Mouse (Mus musculus) kidney, postnatal 10 days (tissue): ENCODE measurements around the gene Ctso.
A peak's percentile ranks its signal among the peaks of the same experiment; 100 is the strongest.

Experiments
- DNase-seq: peaks from one replicate; pipeline ENCODE4 v3.0.0; 2021; ENCODE audit warnings: mixed read lengths

The Ctso gene

DNA sequence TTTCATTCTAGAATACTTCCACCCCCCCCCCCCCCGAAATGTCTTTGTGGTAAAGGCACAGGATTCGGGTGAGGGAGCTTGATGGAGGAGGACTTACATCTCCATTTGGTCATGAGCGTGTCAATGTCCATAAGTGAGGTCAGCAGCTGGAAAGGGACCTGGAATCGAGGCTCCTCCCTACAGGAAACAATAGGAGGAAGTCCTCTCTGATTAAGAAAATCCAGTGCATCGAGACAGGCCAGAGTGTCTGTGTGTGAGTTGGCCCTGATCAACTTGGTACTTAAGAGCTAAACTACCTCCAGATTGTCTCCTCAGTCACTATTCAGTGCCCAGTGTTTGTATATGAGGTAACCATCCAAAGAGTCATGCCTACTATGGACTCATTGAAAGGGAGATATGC lies 28.9 kb downstream of the Ctso start:
- no peak for DNase-seq

DNA sequence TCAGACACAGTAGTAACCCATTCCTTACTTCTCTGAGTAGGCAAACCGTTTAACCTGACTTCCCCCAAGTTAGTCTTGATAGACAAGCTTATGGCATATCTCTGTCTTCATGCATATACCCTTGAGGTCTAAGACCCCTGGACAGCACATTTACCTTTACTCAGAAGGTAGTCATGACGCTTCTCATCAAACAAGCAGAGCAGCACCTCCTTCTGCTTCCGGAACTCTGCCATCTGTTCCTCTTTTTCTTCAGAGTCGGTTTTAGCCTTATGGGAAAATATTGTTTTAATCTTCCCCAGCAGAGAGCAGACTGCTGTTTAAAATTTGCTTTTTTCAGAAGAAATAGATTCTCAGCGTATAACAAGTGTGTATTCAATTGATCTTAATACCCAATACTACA lies 31.4 kb downstream of the Ctso start:
- no peak for DNase-seq

DNA sequence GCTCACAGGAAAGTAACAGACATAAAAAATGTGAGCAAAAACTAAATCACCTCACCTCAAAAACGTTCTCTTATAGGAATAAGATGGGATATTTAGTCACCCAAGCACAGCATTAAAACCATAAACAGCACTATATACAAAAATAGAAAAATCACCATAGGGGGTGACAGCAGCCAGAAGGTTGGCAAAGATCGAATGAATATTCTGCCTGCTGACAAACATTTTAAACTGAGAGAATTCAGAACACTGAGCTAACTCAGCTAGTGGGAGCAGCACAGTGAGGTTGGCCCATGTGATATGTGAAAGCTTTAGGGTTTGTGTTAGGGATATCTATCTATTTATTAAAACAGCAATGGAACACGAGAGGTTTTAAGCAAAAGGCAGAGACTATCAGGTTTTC lies 32.2 kb downstream of the Ctso start:
- DNase-seq: no peak

DNA sequence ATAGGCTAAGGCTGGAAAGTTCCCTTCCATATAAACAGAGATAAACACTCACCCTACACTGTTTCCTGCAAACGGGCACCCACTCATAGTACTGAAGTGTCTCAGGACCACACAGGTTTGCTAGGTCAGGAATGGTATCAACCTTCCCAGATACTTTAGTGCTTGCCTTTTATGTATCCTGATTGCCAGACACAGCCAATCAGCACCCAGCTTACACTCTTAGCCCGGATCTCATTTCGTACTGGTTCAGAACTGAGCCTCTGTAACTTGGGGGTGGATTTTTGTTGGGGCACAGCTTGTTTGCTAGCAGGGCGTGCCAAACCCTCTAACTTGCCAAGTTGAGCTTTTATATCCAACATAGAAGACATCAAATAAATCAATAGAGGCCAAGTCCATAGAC lies 43.2 kb downstream of the Ctso start:
- DNase-seq: no peak

DNA sequence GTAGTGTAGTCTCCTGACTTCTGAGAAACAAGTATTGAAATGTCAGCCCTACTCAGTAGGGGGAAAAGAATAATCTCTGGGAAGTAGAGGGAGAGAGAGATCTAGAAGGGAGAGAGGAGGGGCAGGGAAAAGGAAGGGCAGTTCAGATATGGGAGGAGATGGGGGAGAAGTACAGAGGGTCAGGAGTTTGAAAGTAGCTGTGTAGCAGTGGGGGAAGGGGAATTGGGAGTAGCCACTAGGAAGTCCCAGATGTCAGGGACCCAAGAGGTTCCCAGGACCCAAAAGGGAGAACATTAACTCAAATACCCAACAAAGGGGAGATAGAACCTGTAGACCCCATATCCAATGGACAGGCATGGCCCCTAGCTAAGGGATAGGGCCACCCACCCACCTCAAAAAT lies 43.7 kb downstream of the Ctso start, which contains the start of gene Tdo2:
Gene Tdo2 (minus strand): TSS at position 101 of the 400 bp plus-strand sequence.
- DNase-seq: no peak

DNA sequence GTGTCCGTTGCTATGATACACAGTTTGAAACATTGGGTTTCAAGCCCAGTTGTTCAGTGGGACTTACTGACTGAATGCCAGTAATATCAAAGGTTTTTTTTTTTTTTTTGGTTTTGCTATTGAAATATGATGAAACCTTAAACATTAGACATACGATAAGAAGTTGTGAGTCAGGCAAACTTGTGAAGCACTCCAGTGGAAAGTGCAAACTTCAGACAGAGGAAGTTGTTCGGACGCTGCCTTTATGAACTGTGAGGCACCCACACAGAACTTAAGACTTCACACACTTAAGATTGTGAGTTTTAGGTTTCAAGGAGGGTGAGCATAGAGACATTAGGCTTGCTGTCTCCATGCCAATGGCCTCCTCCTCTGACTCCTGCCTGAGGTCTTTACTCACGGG lies 49.2 kb downstream of the Ctso start:
- no peak for DNase-seq

DNA sequence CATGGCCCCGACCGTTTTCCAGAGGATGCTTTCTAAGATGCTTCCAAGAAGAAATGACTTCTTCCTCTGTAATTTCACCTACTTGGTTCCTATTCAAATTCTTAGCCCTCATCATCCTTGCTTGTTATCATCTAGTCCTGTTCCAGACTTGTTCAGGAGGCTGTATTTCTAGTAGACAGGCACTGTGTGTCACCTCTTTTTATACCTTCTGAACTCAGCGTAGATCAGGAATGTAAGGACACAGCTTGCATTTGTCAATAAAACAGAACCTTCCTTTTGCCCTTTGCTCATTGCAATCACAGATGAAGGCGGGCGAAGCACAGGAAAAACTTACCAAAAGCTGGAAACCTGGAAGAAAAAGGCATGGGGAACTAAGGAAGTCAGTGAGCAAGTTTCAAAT lies 49.6 kb downstream of the Ctso start, which contains the start of gene Asic5:
Gene Asic5 (plus strand): TSS at position 301 of the 400 bp plus-strand sequence.
- DNase-seq: no peak

DNA sequence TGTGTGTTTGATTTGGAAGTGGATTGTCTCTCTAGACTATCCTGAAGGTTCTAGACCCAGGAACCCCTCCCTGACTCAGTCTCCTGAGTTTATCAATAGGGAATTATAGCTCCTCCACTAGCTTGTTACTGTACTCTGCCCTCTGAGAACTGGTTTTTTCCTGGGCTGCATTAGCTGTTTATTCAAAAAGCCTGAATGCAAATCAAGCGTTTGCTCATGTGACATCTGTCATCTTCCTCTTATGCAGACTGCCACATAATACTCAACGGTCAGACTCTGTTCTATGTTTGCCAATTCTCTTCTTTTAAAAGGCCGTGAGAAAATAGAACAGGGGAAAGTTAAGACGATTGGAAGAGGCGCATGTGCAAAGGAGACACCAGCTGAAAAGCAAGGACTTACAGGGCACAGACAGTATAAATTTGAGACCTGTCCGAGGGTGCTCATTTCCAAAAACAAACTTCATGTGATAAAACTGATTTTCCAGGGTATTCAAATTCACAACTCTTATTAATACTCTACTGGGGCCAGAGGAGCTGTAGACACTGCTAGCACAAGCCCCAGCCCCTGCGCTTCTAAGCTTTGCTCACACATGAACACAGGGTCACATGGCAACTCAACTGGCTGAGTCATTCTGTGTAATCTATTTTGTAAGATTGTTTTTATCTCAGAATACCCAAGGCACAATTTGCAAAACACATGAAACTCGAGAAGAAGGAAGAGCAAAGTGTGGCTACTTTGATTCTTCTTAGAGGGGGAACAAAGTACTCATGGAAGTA lies 50.9 kb downstream of the Ctso start:
- DNase-seq: no peak

DNA sequence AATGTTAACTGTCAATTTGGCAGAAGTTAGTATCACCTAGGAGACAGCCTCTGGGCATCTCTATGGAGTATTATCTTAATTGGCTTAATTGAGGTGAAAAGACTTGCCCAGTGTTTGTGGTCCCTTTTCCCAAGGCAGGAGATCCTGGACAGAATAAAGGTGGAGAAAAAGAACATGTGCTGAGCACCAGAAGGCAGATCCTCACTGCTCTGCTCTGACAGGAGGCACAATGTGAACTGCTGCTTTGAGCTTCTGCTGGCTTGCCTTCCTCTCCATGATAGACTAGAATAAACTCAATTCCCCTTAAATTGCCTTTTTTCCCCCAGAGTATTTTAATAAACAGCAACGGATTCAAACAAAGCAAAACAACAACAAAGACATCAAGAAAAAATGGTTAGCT lies 52.7 kb downstream of the Ctso start:
- no peak for DNase-seq

DNA sequence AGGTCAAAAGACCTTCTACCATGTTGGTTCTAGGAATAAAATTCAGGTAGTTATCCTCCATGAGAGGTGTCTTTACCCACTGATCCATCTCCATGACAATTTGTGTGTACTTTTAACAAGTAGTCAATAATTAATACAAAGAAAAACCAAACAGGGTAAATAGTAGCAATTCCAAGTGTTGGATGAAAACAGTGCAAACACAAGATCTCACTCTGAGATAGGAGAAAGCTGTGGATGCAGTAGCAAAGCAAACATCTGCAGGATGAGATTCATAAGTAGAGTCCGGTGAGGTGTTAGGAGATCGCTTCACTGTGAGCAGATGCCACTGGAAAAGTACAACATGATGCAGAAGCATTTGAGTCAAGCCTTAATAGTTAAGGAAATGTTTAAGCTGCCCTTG lies 53.7 kb downstream of the Ctso start:
- no peak for DNase-seq

DNA sequence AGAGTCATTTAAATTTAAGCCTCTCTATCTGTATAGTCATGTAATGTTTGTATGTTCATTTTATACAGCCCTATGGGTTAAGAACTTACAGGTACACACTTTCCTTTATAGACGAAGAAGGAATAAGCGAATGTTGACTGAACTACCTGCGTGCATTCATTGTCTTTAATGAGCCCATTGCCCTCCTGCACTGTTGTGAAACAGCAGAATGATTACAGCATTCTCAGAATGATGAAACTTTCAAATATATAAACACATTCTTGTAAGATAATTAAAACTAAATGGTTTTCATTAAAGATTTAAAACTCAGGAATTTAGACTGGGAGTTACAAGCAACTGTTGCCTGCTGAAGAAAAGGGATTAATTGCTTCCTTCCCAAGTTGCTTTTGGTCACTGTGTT lies 55.2 kb downstream of the Ctso start:
- no peak for DNase-seq

DNA sequence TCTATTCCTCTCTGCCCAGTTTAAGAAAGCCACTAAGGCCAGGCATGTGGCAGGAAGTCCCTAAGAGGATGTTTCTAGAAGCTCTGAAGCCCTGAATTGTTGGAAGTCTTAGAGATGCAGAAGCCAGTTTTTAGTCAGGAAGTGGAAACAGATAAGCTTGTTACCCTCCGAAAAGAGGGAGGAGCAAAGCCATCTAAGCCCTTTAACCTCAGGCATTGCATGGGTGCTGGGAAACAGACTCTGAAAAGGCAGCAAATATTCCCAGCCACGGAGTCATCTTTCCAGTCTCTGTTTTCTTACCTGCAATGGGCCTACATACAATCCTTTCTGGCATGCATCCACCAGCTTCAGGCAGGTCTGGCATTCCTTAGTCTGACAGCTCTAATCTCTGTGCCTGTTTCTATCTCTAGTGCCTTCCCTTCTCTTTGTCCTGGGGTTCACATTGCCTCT lies 57.3 kb downstream of the Ctso start:
- no peak for DNase-seq

DNA sequence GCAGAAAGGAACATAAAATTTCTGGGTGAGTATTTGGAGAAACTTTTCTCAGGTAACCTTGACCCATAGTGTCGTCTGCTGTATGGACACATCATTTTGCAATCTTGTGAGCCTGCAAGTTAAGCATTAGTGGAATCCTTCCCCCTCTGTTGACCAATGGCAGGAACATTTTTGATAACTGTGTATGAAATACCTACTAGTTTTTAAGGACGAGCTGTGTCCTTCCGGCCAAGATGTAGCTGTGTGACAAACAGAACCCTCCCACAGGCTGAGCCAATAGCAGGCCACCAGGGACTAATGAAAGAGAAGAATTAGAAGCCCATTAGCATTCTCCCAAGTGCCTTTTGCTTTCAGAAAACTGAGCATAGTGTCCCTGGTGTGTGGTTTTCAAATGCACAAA lies 58.1 kb downstream of the Ctso start:
- DNase-seq: no peak

DNA sequence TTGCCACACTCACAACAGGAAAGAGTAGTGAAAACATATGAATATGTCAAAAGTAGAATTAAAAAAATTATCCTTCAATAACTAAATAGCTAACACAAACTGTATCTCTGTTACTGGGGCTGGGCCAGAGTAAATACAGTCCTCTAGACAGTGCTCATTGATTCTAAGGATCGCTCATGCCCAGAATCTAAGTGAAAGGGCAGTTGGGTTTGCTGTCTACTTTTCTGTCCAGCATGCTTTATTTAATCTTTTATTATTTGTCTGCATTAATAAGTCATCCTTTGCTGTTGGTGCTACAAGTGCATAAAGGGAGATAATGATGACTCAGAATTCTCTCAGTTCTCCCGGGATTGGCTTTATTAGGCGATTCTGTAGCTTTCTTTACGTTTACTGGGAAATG lies 63.0 kb downstream of the Ctso start:
- DNase-seq: no peak

DNA sequence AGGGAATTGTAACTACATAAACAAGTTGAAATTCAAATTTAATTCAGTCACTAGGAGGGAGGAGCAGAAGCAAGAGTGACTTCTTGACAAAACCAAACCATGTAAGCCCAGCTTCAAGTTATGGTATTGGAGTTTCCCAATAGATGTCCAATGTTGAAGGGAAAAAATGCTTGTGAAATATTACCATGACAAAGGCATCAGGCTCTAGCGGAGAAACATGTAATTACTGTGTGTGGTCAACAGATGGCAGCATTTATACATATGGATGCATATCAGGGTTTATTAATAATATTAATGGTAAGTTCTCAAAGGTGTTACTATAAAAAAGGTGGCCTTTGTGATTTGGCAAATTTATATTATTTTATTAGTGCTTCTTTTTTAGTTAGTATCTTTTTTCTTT lies 63.6 kb downstream of the Ctso start:
- peak; percentile 39 for DNase-seq
